Mouse (Mus musculus): ENCODE results near the gene Zfp949.

DNA sequence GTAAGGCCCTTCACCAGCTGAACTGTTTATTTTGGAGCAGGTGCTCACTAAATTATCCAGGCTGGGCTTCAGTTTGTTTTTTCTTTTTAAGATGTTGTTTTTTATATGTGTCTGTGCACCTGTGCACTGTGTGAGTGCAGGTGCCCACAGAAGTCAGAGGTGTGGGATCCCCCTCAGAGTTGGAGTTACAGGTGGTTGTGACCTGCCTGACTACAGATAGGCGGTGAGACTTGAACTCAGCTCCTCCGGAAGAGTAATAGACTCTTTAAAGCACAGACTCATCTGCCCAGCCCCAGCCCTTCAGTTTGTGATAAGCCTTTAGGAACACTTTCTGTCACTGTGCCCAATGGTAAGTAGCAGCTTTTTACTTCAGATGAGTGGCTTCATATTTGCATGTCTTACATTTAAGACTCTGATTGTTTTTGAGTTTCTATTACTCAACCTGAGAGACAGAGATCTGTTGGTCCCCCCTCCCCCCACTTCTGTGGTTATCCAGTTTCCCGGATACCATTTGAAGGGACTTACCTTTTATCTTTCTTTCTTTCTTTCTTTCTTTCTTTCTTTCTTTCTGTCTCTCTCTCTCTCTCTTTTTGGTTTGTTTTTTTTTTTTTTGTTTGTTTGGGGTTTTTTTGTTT, 31.3 kb upstream of the Zfp949 start:
- no peak for TF ChIP-seq EP300 (IDR thresholded peaks at IDR 0.05; ENCODE audit: low read depth)
- no peak for TF ChIP-seq CTCF (IDR thresholded peaks at IDR 0.05; ENCODE audit: low read depth)

Measured in liver, postnatal 0 days (tissue).